Mouse (Mus musculus): ENCODE results near the gene Gm8247.
"Not testable (repeated sequence)": the region's sequence is repeated elsewhere in the genome, so short reads cannot be mapped to it uniquely, and the experiment has no call there.

The Gm8247 gene

DNA sequence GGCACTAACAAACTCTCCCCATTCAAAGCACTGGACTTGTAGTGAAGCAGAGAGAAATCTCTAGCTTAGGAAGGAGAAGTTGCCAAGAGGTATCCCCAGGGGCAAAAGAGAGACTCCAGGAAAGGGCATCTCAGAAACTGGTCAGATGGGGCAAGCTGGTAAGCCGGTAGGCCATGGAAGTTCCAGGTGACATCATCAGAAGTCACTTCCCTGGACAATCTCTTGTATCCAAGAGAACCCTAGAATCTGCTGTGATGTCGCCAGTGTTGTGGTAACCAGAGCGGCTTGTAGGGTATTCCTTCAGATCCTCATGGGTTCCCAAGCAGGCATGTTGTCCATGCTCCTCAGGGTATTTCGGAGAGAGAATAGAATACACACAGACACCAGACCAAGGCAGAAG, at the start of gene Gm8247:
TSS of gene Gm8247 (plus strand) at position 301 of the 400 bp plus-strand sequence.
- DNase-seq = not testable (repeated sequence)

DNA sequence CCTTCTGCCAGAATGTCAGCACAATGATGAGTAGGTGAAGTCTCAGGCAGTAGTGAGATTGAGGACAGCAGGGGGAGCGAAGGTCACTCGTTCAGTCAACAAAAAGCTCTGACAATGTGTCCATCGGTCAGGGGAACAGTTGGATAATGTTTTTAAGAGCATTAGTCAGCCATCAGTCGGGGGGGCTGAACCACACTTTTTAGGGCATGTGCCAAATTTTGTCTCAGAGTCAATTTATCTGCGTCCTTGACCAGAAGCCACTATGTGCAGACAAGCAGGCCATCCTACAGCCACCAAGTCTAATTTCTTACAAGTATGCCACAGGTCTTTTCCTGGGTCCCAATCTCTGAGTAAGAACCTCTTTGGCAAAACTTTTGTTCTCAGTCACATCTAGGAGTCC, 35.0 kb upstream of the Gm8247 start:
- DNase-seq = not testable (repeated sequence)

- not testable (repeated sequence) for DNase-seq
These were observed 8.8 kb downstream of the Gm8247 start for GRCm38 (mm10) chr14:44591765-44592164.

GRCm38 (mm10) chr14:44627737-44628136, 44.8 kb downstream of the Gm8247 start, which contains the start of gene Gm5624:
Gene Gm5624 (minus strand): TSS chr14:44627938.
- DNase-seq = not testable (repeated sequence)
